Mouse (Mus musculus): Measurements from ENCODE around the gene Kif16b.

Kif16b gene

GRCm38 (mm10) chr2:142734046-142734445 lies 167.3 kb downstream of the Kif16b start:
- DNase-seq (ENCODE audit: low spot score) = no peak

- DNase-seq (ENCODE audit: low spot score) = no peak
Observed at GRCm38 (mm10) chr2:142732370-142732769, 169.0 kb downstream of the Kif16b start.

- DNase-seq (ENCODE audit: low spot score) = no peak
Observed at GRCm38 (mm10) chr2:142731778-142732092, 169.6 kb downstream of the Kif16b start.

GRCm38 (mm10) chr2:142731016-142731777 lies 170.1 kb downstream of the Kif16b start:
- DNase-seq (ENCODE audit: low spot score) = no peak

- no peak for DNase-seq (ENCODE audit: low spot score)
Observed at GRCm38 (mm10) chr2:142724215-142725001, 176.9 kb downstream of the Kif16b start.

GRCm38 (mm10) chr2:142720174-142720573 lies 181.2 kb downstream of the Kif16b start:
- DNase-seq (ENCODE audit: low spot score) = no peak

- DNase-seq (ENCODE audit: low spot score) = no peak
Observed at GRCm38 (mm10) chr2:142718998-142719397, 182.3 kb downstream of the Kif16b start.

- DNase-seq (ENCODE audit: low spot score) = no peak
Observed at GRCm38 (mm10) chr2:142717591-142717990, 183.7 kb downstream of the Kif16b start.

- no peak for DNase-seq (ENCODE audit: low spot score)
Observed at GRCm38 (mm10) chr2:142715912-142716260, 185.4 kb downstream of the Kif16b start.

GRCm38 (mm10) chr2:142715186-142715911 lies 186.0 kb downstream of the Kif16b start:
- peak; percentile 28 for DNase-seq (ENCODE audit: low spot score)

- no peak for DNase-seq (ENCODE audit: low spot score)
Observed at GRCm38 (mm10) chr2:142712727-142713126, 188.6 kb downstream of the Kif16b start.

- DNase-seq (ENCODE audit: low spot score) = no peak
Observed at GRCm38 (mm10) chr2:142709326-142709725, 192.0 kb downstream of the Kif16b start.

GRCm38 (mm10) chr2:142700689-142701088 lies 200.6 kb downstream of the Kif16b start:
- DNase-seq (ENCODE audit: low spot score) = no peak

- no peak for DNase-seq (ENCODE audit: low spot score)
Observed at GRCm38 (mm10) chr2:142698650-142699049, 202.7 kb downstream of the Kif16b start.

- DNase-seq (ENCODE audit: low spot score) = no peak
Observed at GRCm38 (mm10) chr2:142694936-142695331, 206.4 kb downstream of the Kif16b start.

GRCm38 (mm10) chr2:142694019-142694935 lies 207.1 kb downstream of the Kif16b start:
- no peak for DNase-seq (ENCODE audit: low spot score)

GRCm38 (mm10) chr2:142693461-142693860 lies 207.9 kb downstream of the Kif16b start:
- DNase-seq (ENCODE audit: low spot score) = no peak

- no peak for DNase-seq (ENCODE audit: low spot score)
Observed at GRCm38 (mm10) chr2:142689496-142689895, 211.8 kb downstream of the Kif16b start.

GRCm38 (mm10) chr2:142687936-142688514 lies 213.3 kb downstream of the Kif16b start:
- no peak for DNase-seq (ENCODE audit: low spot score)

GRCm38 (mm10) chr2:142682965-142683709 lies 218.2 kb downstream of the Kif16b start:
- no peak for DNase-seq (ENCODE audit: low spot score)

GRCm38 (mm10) chr2:142668426-142668825 lies 232.9 kb downstream of the Kif16b start:
- no peak for DNase-seq (ENCODE audit: low spot score)
